Mouse (Mus musculus) kidney, adult 2 months (tissue): Measurements from ENCODE around the gene Bcas3. TPM values are rescaled to one million over a fixed set of nuclear protein-coding genes. Genes with fewer than 3 reads are reported as not detected.

Experiments
- DNase-seq: peaks from one replicate; pipeline ENCODE4 v3.0.0; 2021
- H3K27ac ChIP-seq: fragments of 200-500 bp; 2 replicates; pipeline ENCODE4 v1.5.1; 2012; ENCODE audit warnings: low read depth, low read length, control low read depth, inconsistent platforms; ENCODE audit not compliant: insufficient read depth
- H3K27me3 ChIP-seq: fragments of 200-500 bp; replicated peaks from 2 replicates; pipeline ENCODE4 v1.6.1; 2012; ENCODE audit warnings: mild to moderate bottlenecking, moderate library complexity, low read length, inconsistent platforms; ENCODE audit not compliant: control insufficient read depth, insufficient read depth
- H3K36me3 ChIP-seq: fragments of 200-500 bp; 2 replicates; pipeline ENCODE4 v1.6.1; 2012; ENCODE audit warnings: mild to moderate bottlenecking, moderate library complexity, low read length, inconsistent platforms; ENCODE audit not compliant: control insufficient read depth, insufficient read depth
- H3K4me1 ChIP-seq: fragments of 200-500 bp; 2 replicates; pipeline ENCODE4 v1.6.1; 2011; ENCODE audit warnings: low read length; ENCODE audit not compliant: control insufficient read depth, insufficient read depth
- H3K4me3 ChIP-seq: fragments of 200-500 bp; 2 replicates; pipeline ENCODE4 v1.5.1; 2011; ENCODE audit warnings: mild to moderate bottlenecking, low read depth, low read length, control low read depth; ENCODE audit not compliant: insufficient read depth
- CTCF ChIP-seq: fragments of 200-500 bp; conservative IDR thresholded peaks from 2 replicates; pipeline ENCODE4 v1.5.1; 2011; ENCODE audit warnings: low read depth, mild to moderate bottlenecking, control low read depth, low read length, moderate library complexity, mixed read lengths; ENCODE audit not compliant: insufficient read depth, insufficient read length
- POLR2A ChIP-seq: fragments of 200-500 bp; IDR thresholded peaks from one replicate; pipeline ENCODE4 v1.6.1; 2011; ENCODE audit warnings: low read depth, low read length, control low read depth
- WGBS: fragments of 180-500 bp; shearing (Covaris S2); methylation state at CpG from one replicate; pipeline ENCODE4 v1.1.7; 2018; 5-methylcytosine and 5-hydroxymethylcytosine counted together
- polyA plus RNA-seq: library from polyadenylated mRNA; depleted of rRNA; stranded (reverse); fragments of >200 nt; gene quantifications from 2 replicates; pipeline ENCODE4 v1.2.3, GENCODE M21; 2012

Bcas3 gene
- polyA plus RNA-seq, 1 experiment = 47.3 TPM

GRCm38 (mm10) chr11:85379091-85379490, 26.1 kb downstream of the Bcas3 start:
- no peak overlapping the region for H3K27ac ChIP-seq
- H3K4me1 ChIP-seq = no peaks in the 10 kb centered on the region
- no peaks in the 10 kb centered on the region for H3K27me3 ChIP-seq
- DNase-seq = no peak
- no peak for TF ChIP-seq CTCF
- TF ChIP-seq POLR2A = no peak
- WGBS = 88% methylated on average over 3 of the region's 3 CpGs
- no peak overlapping the region for H3K4me3 ChIP-seq
- peaks cover 1% of the 10 kb centered on the region; the same call in 1 of the 2 replicates for H3K36me3 ChIP-seq

DNA sequence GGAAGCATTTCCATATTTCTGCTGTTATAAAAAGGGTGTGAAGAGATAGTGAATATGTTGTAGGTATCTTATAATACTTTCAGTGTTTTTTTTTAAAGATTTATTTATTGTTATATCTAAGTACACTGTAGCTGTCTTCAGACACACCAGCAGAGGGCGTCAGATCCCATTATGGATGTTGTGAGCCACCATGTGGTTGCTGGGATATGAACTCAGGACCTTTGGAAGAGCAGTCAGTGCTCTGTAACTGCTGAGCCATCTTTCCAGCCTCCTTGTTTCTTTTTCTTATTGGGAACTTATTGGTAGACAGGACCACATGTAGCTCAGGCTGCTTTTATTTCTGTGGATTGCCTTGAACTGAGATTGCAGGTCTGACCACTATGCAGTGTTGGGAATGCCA, 27.1 kb downstream of the Bcas3 start:
- H3K27ac ChIP-seq = no peak overlapping the region
- H3K4me1 ChIP-seq = no peaks in the 10 kb centered on the region
- H3K4me3 ChIP-seq = no peak overlapping the region
- TF ChIP-seq POLR2A (no peak), CTCF (no peak)
- 24% methylated on average over 1 of the region's 1 CpGs for WGBS
- no peaks in the 10 kb centered on the region for H3K27me3 ChIP-seq
- no peak for DNase-seq
- H3K36me3 ChIP-seq = peaks cover 1% of the 10 kb centered on the region; the same call in 1 of the 2 replicates

- peak; percentile 82 for DNase-seq
- Histone ChIP-seq H3K4me1 (no peaks in the 10 kb centered on the region), H3K27me3 (no peaks in the 10 kb centered on the region), H3K27ac (no peak overlapping the region), H3K4me3 (no peak overlapping the region), H3K36me3 (peaks cover 1% of the 10 kb centered on the region; the same call in 1 of the 2 replicates)
- TF ChIP-seq CTCF (peak; percentile 99), POLR2A (no peak)
- 8% methylated on average over 4 of the region's 4 CpGs for WGBS
Observed at GRCm38 (mm10) chr11:85382055-85382454, 29.1 kb downstream of the Bcas3 start.

GRCm38 (mm10) chr11:85383975-85384821, 31.2 kb downstream of the Bcas3 start:
- no peaks in the 10 kb centered on the region for H3K4me1 ChIP-seq
- no peaks in the 10 kb centered on the region for H3K36me3 ChIP-seq
- no peak for DNase-seq
- TF ChIP-seq POLR2A (no peak), CTCF (no peak)
- no peak overlapping the region for H3K4me3 ChIP-seq
- no peak overlapping the region for H3K27ac ChIP-seq
- no peaks in the 10 kb centered on the region for H3K27me3 ChIP-seq
- 71% methylated on average over 7 of the region's 7 CpGs for WGBS

- TF ChIP-seq CTCF = no peak
- TF ChIP-seq POLR2A = no peak
- DNase-seq = peak; percentile 28
- WGBS = 59% methylated on average over 12 of the region's 12 CpGs
- H3K27ac ChIP-seq = peak overlapping the region; percentile 64
- H3K4me1 ChIP-seq = no peaks in the 10 kb centered on the region
- no peak overlapping the region for H3K4me3 ChIP-seq
- no peaks in the 10 kb centered on the region for H3K27me3 ChIP-seq
- no peaks in the 10 kb centered on the region for H3K36me3 ChIP-seq
Observed at GRCm38 (mm10) chr11:85392179-85392863, 39.4 kb downstream of the Bcas3 start.

DNA sequence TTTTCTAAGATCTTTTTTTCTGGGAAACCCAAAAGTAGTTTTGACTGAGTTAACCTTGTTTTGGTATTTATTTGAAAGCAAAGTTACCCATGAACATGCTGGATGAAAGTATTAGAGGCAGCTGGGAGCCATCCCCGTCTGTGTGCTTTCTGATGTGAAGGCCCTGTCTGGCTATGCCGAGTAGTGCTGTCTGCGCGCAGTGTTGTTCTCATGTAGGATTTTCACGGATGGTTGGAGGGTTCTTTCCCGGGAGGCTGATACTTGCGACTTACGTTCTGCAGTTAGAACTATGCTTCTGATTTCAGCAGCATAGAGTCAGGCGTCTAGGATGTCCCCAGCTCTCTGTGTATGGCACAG, 39.9 kb downstream of the Bcas3 start:
- Histone ChIP-seq H3K4me1 (no peaks in the 10 kb centered on the region), H3K4me3 (no peak overlapping the region), H3K36me3 (no peaks in the 10 kb centered on the region), H3K27ac (peak overlapping the region; percentile 64), H3K27me3 (no peaks in the 10 kb centered on the region)
- 50% methylated on average over 9 of the region's 9 CpGs for WGBS
- no peak for TF ChIP-seq CTCF
- TF ChIP-seq POLR2A = no peak
- DNase-seq = no peak

- no peaks in the 10 kb centered on the region for H3K36me3 ChIP-seq
- 0 out of 2 replicates have a peak, but pooled peaks have one; percentile 19 for TF ChIP-seq CTCF
- no peak for TF ChIP-seq POLR2A
- DNase-seq = peak; percentile 17
- H3K4me3 ChIP-seq = no peak overlapping the region
- no peaks in the 10 kb centered on the region for H3K27me3 ChIP-seq
- WGBS = 63% methylated on average over 3 of the region's 3 CpGs
- no peak overlapping the region for H3K27ac ChIP-seq
- H3K4me1 ChIP-seq = no peaks in the 10 kb centered on the region
Observed at GRCm38 (mm10) chr11:85393990-85394389, 41.0 kb downstream of the Bcas3 start.
